Mouse (Mus musculus) heart, postnatal 0 days (tissue): ENCODE measurements around the gene Zfp839.

ENCODE experiments used
- CTCF ChIP-seq: IDR thresholded peaks from 2 replicates; pipeline ENCODE4 v1.5.1; 2016; ENCODE audit warnings: antibody characterized with exemption, control low read depth, low read depth
- EP300 ChIP-seq: IDR thresholded peaks from 2 replicates; pipeline ENCODE4 v1.6.1; 2016; ENCODE audit warnings: antibody characterized with exemption, low read depth

GRCm38 (mm10) chr12:110885251-110885650 is 35.2 kb downstream of the Zfp839 start:
- TF ChIP-seq CTCF (no peak), EP300 (no peak)
